Mouse (Mus musculus) forelimb bud, embryonic 11.5 days (tissue): ENCODE results near the gene Dph1.
A peak's percentile ranks its signal among the peaks of the same experiment; 100 is the strongest.

Experiments used
- DNase-seq: peaks from one replicate; pipeline ENCODE4 v3.0.0-alpha.2; 2012; ENCODE audit warnings: low read depth, low spot score

Gene Dph1

DNA sequence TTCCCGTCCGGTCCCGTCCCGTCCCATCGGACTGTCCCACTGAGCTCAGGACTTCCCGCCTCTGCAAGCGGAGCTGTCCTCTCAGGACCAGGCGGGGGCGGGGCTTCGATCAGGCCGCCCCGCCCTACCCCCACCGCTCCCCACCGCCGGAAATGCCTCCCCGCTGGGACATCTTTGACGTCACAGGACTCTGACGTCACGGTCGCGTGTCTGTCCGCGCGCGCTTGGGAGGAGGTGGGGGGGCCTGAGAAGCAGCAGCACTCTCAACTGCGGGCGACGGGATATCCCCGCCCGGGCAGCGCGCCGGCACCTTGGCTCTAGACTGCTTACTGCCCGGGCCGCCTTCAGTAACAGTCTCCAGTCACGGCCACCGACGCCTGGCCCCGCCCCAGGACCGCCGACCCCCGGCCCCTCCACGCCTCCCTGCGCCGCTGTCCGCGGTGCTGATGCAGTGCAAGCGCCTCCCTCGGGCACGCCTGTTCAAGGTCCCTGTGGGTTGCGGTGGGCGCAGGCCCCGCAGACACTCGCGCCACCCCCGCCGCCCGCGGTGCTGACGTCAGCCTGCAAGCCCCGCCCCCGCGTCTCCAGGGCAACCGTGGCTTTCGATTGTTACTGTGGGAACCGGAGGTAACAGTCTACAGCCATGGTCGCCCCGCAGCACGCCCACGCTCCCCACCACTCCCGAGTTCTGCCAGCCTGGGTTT, 17.8 kb downstream of the Dph1 start:
- peak; percentile 84 for DNase-seq

- no peak for DNase-seq
Measured at GRCm38 (mm10) chr11:75172151-75173094, 18.6 kb downstream of the Dph1 start.

GRCm38 (mm10) chr11:75171186-75171865, 19.7 kb downstream of the Dph1 start:
- no peak for DNase-seq

- DNase-seq, result peak; percentile 88
Measured at GRCm38 (mm10) chr11:75170136-75170751, 20.8 kb downstream of the Dph1 start.

- DNase-seq, result no peak
Measured at GRCm38 (mm10) chr11:75169405-75170080, 21.5 kb downstream of the Dph1 start, which contains the start of gene Hic1. TSS of gene Hic1 (minus strand) at chr11:75169519.

- DNase-seq, result peak; percentile 82
Measured at GRCm38 (mm10) chr11:75168590-75169361, 22.3 kb downstream of the Dph1 start.

- DNase-seq, result no peak
Measured at GRCm38 (mm10) chr11:75167643-75168589, 23.1 kb downstream of the Dph1 start.

DNA sequence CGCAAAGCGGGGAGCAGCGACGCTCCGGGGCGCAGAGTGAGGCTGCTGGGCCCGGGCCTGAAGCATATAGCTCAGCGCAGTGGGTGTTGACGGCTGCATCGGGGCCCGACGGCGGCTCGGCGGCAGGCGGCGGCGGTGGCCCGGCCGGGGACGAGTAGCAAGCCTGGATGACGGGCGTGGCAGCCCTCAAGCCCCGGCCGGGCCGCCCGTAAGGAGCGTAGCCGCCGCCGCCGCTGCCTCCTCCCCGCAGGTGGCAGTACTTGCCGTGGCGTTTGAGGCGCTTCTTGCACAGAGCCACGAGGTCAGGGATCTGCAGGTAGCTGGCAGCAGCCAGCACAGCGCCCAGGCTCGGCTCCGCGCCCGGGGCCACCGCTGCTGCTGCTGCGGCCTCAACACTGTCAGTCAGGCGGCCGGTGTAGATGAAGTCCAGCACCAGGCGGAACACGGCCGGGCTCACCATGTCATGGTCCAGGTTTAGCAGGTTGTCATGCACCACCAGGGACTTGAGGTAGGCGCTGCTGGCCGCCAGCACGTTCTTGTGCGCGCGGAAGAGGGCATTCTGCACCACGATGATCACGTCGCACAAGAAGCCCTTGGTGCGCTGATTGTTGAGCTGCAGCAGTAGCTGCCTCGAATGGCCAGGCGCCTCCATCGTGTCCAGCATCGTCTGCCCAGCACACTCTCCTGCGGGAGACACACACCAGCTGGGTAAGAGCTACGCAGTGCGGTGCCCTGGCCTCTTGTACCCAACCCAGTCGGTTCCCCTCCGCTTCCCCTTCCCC, 24.0 kb downstream of the Dph1 start:
- DNase-seq, result no peak

- DNase-seq, result no peak
Measured at GRCm38 (mm10) chr11:75166193-75166842, 24.7 kb downstream of the Dph1 start.

DNA sequence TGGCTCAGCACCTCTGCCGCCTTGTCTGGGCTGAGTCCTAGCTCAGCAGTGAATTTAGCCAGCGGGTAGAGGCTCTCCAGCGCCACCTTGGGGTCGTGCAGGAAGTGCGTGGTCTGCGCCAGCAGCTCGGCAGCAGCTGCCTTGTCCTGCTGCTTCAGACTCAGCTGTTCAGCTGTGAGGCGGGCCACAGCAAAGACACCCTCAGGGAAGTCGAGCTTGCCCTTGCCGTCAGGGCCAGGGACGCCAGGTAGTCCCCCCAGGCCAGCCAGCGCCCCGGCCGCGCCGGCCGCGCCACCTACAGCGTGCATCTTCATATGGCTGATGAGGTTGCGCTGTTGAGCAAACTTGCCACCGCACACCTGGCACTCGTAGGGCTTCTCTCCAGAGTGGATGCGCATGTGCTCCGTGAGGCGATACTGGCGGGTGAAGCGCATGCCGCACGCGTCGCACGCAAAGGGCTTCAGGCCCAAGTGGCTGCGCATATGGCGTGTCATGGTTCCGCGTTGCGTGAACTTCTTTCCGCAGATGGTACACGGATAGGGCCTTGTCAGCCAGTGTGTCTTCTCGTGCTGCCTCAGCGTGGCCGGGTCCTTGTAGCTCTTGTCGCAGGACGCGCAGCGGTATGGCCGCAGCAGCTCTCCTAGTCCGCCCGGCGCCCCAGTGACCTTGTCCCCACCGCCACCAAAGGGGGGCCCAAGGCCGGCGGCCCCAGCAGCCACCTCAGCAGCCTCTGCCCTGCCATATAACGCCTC, 25.4 kb downstream of the Dph1 start:
- DNase-seq, result peak; percentile 59

DNA sequence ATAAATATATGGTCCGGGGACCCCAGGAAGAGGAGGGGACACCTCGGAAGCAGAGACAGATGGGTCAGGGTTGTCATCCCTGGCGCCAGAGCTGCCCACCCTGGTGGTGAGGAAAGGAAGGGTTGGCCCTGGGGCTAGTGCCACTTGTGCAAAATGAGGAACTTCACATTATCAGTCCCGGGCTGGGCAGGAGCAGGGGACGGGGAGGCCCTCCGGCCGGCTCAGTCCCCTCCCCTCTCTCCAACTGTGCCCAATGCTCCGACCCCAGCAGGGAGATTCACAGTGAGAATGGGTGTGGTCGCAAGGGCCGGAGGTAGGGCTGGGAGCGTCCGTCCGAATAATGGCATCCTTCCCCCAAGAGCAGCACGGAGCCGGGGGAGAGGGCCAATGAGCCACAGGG, 26.3 kb downstream of the Dph1 start:
- no peak for DNase-seq

DNA sequence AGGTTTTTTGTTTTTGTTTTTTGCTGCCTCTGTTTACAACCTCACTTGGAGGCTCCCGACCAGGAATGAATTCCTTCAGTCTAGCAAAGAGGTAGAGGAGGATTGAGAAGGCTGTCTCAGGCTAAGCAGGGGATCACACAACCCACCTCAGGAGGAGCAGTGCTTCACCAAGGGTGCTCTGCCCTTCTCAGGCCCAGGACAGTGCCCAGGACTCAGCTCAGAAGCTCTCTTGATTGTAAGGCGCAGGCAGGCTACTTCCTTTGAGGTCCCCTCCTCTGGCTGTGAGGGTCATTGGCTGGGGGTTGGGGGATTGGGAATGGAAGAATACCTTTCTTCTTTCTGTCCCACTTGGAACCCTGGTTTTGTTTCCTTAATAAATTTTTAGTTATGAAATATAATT, 27.0 kb downstream of the Dph1 start:
- no peak for DNase-seq

GRCm38 (mm10) chr11:75163379-75163778, 27.7 kb downstream of the Dph1 start:
- no peak for DNase-seq

DNA sequence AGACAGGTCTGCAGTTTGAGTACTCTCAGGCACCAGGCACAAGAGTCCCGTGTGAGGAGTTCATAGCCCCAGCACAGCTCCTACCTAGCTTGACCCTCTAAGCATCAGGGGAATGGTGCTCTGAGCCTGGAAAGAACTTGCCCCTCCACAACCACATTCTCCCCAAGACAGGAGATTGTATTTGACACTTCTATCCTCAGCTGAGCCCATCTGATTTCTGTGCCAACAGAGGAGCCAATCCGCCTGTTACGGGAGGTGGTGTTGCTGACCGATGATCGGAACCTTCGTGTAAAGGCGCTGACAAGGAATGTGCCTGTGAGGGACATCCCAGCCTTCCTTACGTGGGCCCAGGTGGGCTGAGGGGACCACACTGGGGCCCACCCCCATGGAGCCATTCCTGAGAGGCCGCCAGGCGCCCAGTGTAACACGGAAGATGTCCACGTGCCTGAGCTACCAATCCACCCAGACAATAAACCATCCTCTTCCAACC, 28.4 kb downstream of the Dph1 start:
- DNase-seq, result no peak

DNA sequence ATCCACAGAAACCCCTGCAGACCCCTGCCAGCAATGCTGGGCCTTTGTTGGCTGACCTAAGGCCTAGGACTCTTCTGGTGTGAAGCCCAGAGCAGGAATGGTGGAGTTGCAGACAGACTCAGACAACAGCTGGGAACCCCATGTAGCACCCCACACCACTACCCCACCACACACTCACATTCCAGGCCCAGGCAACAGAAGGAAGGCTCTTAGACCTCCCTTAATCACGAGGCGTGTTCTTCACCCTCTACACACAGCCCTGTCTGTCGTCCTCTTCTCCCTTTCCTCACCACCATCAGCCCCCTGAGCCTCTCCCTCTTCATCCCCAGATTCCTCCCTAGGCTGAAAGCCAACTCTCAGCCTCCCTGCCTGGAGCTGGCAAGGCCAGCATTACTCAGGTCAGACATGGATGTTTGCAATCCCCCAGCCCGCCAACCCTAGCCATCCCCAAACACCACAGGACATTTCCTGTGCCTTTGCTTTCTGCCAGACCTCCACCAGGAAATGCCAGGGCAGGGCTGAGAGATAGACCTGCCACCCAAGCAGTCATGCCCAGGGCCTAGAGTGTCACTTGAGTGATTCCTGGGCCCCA, 29.5 kb downstream of the Dph1 start:
- no peak for DNase-seq

DNA sequence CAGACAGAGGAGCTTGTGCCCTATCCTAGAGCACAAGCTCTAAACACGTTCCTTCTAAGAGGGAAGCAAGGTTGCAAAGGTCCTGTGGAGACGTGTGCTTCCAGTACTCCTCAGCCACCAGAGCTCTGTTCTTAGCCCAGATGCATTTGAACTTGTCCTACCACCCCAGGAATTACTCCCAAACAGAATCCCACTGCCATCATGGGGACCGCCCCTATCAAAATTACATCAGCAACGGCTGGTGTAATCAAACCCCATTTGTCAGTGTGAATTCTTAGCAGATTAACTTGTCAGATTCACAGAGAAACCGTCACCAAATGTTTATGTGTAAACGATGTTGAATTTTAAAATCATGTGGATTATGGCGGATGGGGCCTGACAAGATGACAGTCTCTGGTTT, 30.1 kb downstream of the Dph1 start:
- DNase-seq, result no peak

GRCm38 (mm10) chr11:75159564-75159963, 31.5 kb downstream of the Dph1 start:
- DNase-seq, result no peak
